ENCODE assay signal across 1 mouse cellular context in the genomic region with DNA sequence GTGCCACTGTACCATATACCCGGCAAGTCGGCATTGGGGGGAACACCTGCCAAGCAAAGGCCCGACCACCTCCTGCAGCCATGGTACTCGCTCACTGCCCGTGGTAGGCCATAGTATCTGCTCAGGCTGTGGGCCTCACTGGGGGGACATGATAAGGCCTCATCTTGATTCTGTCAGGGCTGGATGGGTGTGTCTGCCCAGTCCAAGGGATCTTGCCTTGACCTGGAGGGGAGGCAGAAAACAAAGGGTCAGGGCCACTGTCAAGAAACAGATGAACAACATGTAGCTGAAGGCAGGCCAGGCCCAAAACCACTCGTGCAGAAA.
TF ChIP-seq lines count a peak whose summit lies in the region.

No protein-coding gene starts in this region.

TF ChIP-seq in MEL, 35 proteins besides CTCF, POLR2A, EP300 and RAD21:
- TF ChIP-seq USF2 (IDR thresholded peaks at IDR 0.05; ENCODE audit: borderline replicate concordance in 1 of 2, insufficient read depth in 1 of 2, low read depth in 1 of 2, low read length in 2 of 2), result no peak
- TF ChIP-seq CHD1 (IDR thresholded peaks at IDR 0.05; ENCODE audit: low read depth, low read length), result 0 out of 2 replicates have a peak, but pooled peaks have one; percentile 31
- no peak for TF ChIP-seq GATA1 (IDR thresholded peaks at IDR 0.05; ENCODE audit: low read depth, low read length)
- peak; percentile 83 for TF ChIP-seq MYC (IDR thresholded peaks at IDR 0.05; ENCODE audit: low read depth, low read length)
- TF ChIP-seq MAZ (IDR thresholded peaks at IDR 0.05; ENCODE audit: low read depth, low read length), result no peak; the same call in 1 of the 2 replicates
- no peak for TF ChIP-seq TBP (IDR thresholded peaks at IDR 0.05; ENCODE audit: low read depth, low read length)
- no peak for TF ChIP-seq UBTF (IDR thresholded peaks at IDR 0.05; ENCODE audit: borderline replicate concordance, insufficient read depth, low read depth, low read length)
- TF ChIP-seq ZC3H11A (IDR thresholded peaks at IDR 0.05; ENCODE audit: low read depth, low read length), result no peak
- TF ChIP-seq NRF1 (IDR thresholded peaks at IDR 0.05; ENCODE audit: insufficient read depth, low read depth, low read length, poor library complexity, severe bottlenecking), result no peak
- TF ChIP-seq KAT2A (conservative IDR thresholded peaks at IDR 0.05; ENCODE audit: low read depth, low read length), result no peak
- 0 out of 2 replicates have a peak, but pooled peaks have one; percentile 0 for TF ChIP-seq NELFE (IDR thresholded peaks at IDR 0.05; ENCODE audit: low read depth, low read length)
- TF ChIP-seq MEF2A (IDR thresholded peaks at IDR 0.05; ENCODE audit: extremely low read depth, insufficient replicate concordance, low read depth, low read length, poor library complexity, severe bottlenecking), result no peak
- no peak for TF ChIP-seq POLR2AphosphoS2 (IDR thresholded peaks at IDR 0.05; ENCODE audit: low read length)
- TF ChIP-seq MAX (IDR thresholded peaks at IDR 0.05; ENCODE audit: low read length), result peak; percentile 74
- peak; percentile 33; the same call in 1 of the 2 replicates for TF ChIP-seq ETS1 (IDR thresholded peaks at IDR 0.05; ENCODE audit: low read depth, low read length)
- TF ChIP-seq ZNF384 (IDR thresholded peaks at IDR 0.05; ENCODE audit: low read depth, low read length), result no peak
- no peak for TF ChIP-seq POLR2AphosphoS5 (IDR thresholded peaks at IDR 0.05; ENCODE audit: borderline replicate concordance, low read depth, low read length)
- TF ChIP-seq E2F4 (IDR thresholded peaks at IDR 0.05; ENCODE audit: borderline replicate concordance, low read depth, low read length), result no peak
- TF ChIP-seq BHLHE40 (IDR thresholded peaks at IDR 0.05; ENCODE audit: borderline replicate concordance, low read depth, low read length), result no peak
- TF ChIP-seq MAFK (IDR thresholded peaks at IDR 0.05; ENCODE audit: borderline replicate concordance, low read depth, low read length), result no peak
- no peak for TF ChIP-seq ZKSCAN1 (IDR thresholded peaks at IDR 0.05; ENCODE audit: low read depth, low read length)
- peak; percentile 29 for TF ChIP-seq TAL1 (IDR thresholded peaks at IDR 0.05; ENCODE audit: low read length)
- no peak for TF ChIP-seq ZMIZ1 (IDR thresholded peaks at IDR 0.05; ENCODE audit: low read depth, low read length)
- no peak for TF ChIP-seq MYB (IDR thresholded peaks at IDR 0.05; ENCODE audit: low read depth, low read length)
- TF ChIP-seq ELF1 (IDR thresholded peaks at IDR 0.05; ENCODE audit: low read depth, low read length), result no peak
- TF ChIP-seq SMC3 (IDR thresholded peaks at IDR 0.05; ENCODE audit: low read depth, low read length), result no peak
- TF ChIP-seq HCFC1 (IDR thresholded peaks at IDR 0.05; ENCODE audit: low read depth, low read length), result peak; percentile 59
- peak; percentile 53 for TF ChIP-seq TCF12 (IDR thresholded peaks at IDR 0.05; ENCODE audit: low read depth, low read length)
- no peak for TF ChIP-seq RCOR1 (IDR thresholded peaks at IDR 0.05; ENCODE audit: low read depth, low read length)
- TF ChIP-seq SIN3A (IDR thresholded peaks at IDR 0.05; ENCODE audit: low read length), result peak; percentile 49; the same call in 1 of the 2 replicates
- TF ChIP-seq USF1 (IDR thresholded peaks at IDR 0.05; ENCODE audit: low read depth, low read length), result no peak
- TF ChIP-seq JUND (IDR thresholded peaks at IDR 0.05; ENCODE audit: low read depth, low read length), result no peak
- TF ChIP-seq GABPA (IDR thresholded peaks at IDR 0.05; ENCODE audit: low read depth, low read length), result no peak
- no peak for TF ChIP-seq CHD2 (IDR thresholded peaks at IDR 0.05; ENCODE audit: low read length)
- TF ChIP-seq MXI1 (IDR thresholded peaks at IDR 0.05; ENCODE audit: low read depth, low read length), result peak; percentile 75; the same call in 1 of the 2 replicates
